Mouse (Mus musculus) MEL (cell line): ENCODE data around the gene G430095P16Rik. TPM values are rescaled to one million over a fixed set of nuclear protein-coding genes. Genes with fewer than 3 reads are reported as not detected.

Source experiments
- DNase-seq: peaks from one replicate; pipeline ENCODE4 v3.0.0; 2011; ENCODE audit warnings: low read depth, low spot score
- H3K27ac ChIP-seq: 2 replicates; pipeline ENCODE4 v1.5.1; 2012; ENCODE audit warnings: low read depth, mild to moderate bottlenecking, control low read depth, low read length, moderate library complexity; ENCODE audit not compliant: control insufficient read depth
- H3K27me3 ChIP-seq, 2 experiments: fragments of 150-350 bp in 1 of 2; sonication (generic) in 1 of 2; 2 replicates each; pipeline ENCODE4 v1.6.1; 2012; ENCODE audit warnings: low read length in 2 of 2, mild to moderate bottlenecking in 2 of 2, improper control_type of control experiment in 1 of 2, moderate library complexity in 1 of 2; ENCODE audit not compliant: insufficient read depth in 2 of 2, control insufficient read depth in 1 of 2
- H3K36me3 ChIP-seq, 2 experiments: 2 replicates each; pipeline ENCODE4 v1.6.1; 2012 to 2014; ENCODE audit warnings: low read length in 2 of 2, improper control_type of control experiment in 1 of 2, inconsistent platforms in 1 of 2, mild to moderate bottlenecking in 1 of 2; ENCODE audit not compliant: insufficient read depth in 2 of 2, control insufficient read depth in 1 of 2
- H3K4me1 ChIP-seq, 2 experiments: fragments of 150-350 bp in 1 of 2; sonication (generic) in 1 of 2; 2 replicates each; pipeline ENCODE4 v1.6.1; 2012; ENCODE audit warnings: low read length in 2 of 2, improper control_type of control experiment in 1 of 2, mild to moderate bottlenecking in 1 of 2; ENCODE audit not compliant: insufficient read depth in 2 of 2, control insufficient read depth in 1 of 2
- H3K4me3 ChIP-seq, 2 experiments: fragments of 150-350 bp in 1 of 2; sonication (generic) in 1 of 2; 2 replicates each; pipeline ENCODE4 v1.5.1; 2012; ENCODE audit warnings: low read depth in 2 of 2, low read length in 2 of 2, mild to moderate bottlenecking in 2 of 2, moderate library complexity in 2 of 2, control low read depth in 1 of 2, improper control_type of control experiment in 1 of 2; ENCODE audit not compliant: control insufficient read depth in 1 of 2, insufficient read depth in 1 of 2
- H3K79me2 ChIP-seq: 2 replicates; pipeline ENCODE4 v1.6.1; 2012; ENCODE audit warnings: mild to moderate bottlenecking, low read length, moderate library complexity; ENCODE audit not compliant: control insufficient read depth, poor library complexity, insufficient read depth
- H3K9ac ChIP-seq: 2 replicates; pipeline ENCODE4 v1.6.1; 2012; ENCODE audit warnings: low read depth, mild to moderate bottlenecking, control low read depth, low read length, moderate library complexity; ENCODE audit not compliant: control insufficient read depth, poor library complexity, severe bottlenecking
- H3K9me3 ChIP-seq: fragments of 150-350 bp; sonication (generic); replicated peaks from 2 replicates; pipeline ENCODE4 v1.6.1; 2012; ENCODE audit warnings: mild to moderate bottlenecking, low read length, improper control_type of control experiment, moderate library complexity; ENCODE audit not compliant: insufficient read depth
- CHD1 ChIP-seq: IDR thresholded peaks from 2 replicates; pipeline ENCODE4 v1.6.1; 2012; ENCODE audit warnings: low read depth, mild to moderate bottlenecking, inconsistent platforms, low read length, improper control_type of control experiment
- CTCF ChIP-seq, 3 experiments: IDR thresholded peaks in 2 of 3; conservative IDR thresholded peaks in 1 of 3; 2 replicates each; pipeline ENCODE4 v1.5.1; 2011 to 2012; ENCODE audit warnings: low read length in 3 of 3, low read depth in 2 of 3, mild to moderate bottlenecking in 2 of 3, improper control_type of control experiment in 1 of 3, inconsistent platforms in 1 of 3, mixed read lengths in 1 of 3, moderate library complexity in 1 of 3; ENCODE audit not compliant: control insufficient read depth in 1 of 3, insufficient read depth in 1 of 3, poor library complexity in 1 of 3, severe bottlenecking in 1 of 3
- E2F4 ChIP-seq: IDR thresholded peaks from 2 replicates; pipeline ENCODE4 v1.6.1; 2011; ENCODE audit warnings: low read depth, low read length, improper control_type of control experiment, borderline replicate concordance
- EP300 ChIP-seq, 2 experiments: IDR thresholded peaks; 2 replicates each; pipeline ENCODE4 v1.6.1; 2011; ENCODE audit warnings: improper control_type of control experiment in 2 of 2, low read length in 2 of 2, low read depth in 1 of 2, mild to moderate bottlenecking in 1 of 2
- GABPA ChIP-seq: IDR thresholded peaks from 2 replicates; pipeline ENCODE4 v1.6.1; 2012; ENCODE audit warnings: low read depth, mild to moderate bottlenecking, inconsistent platforms, low read length, improper control_type of control experiment, moderate library complexity
- JUND ChIP-seq: IDR thresholded peaks from 2 replicates; pipeline ENCODE4 v1.6.1; 2011; ENCODE audit warnings: low read depth, mild to moderate bottlenecking, improper control_type of control experiment, low read length
- MXI1 ChIP-seq: IDR thresholded peaks from 2 replicates; pipeline ENCODE4 v1.6.1; 2011; ENCODE audit warnings: mild to moderate bottlenecking, low read depth, low read length, improper control_type of control experiment
- MYB ChIP-seq: IDR thresholded peaks from 2 replicates; pipeline ENCODE4 v1.6.1; 2011; ENCODE audit warnings: mild to moderate bottlenecking, low read depth, low read length, improper control_type of control experiment
- NELFE ChIP-seq: IDR thresholded peaks from 2 replicates; pipeline ENCODE4 v1.6.1; 2011; ENCODE audit warnings: low read depth, low read length, improper control_type of control experiment
- POLR2A ChIP-seq, 2 experiments: IDR thresholded peaks; 2 replicates each; pipeline ENCODE4 v1.6.1; 2011 to 2012; ENCODE audit warnings: low read length in 2 of 2, mild to moderate bottlenecking in 2 of 2, control low read depth in 1 of 2, improper control_type of control experiment in 1 of 2, low read depth in 1 of 2, moderate library complexity in 1 of 2; ENCODE audit not compliant: control insufficient read depth in 1 of 2, insufficient read depth in 1 of 2, poor library complexity in 1 of 2
- POLR2AphosphoS2 ChIP-seq: IDR thresholded peaks from 2 replicates; pipeline ENCODE4 v1.6.1; 2011; ENCODE audit warnings: low read length, improper control_type of control experiment
- POLR2AphosphoS5 ChIP-seq: IDR thresholded peaks from 2 replicates; pipeline ENCODE4 v1.6.1; 2012; ENCODE audit warnings: low read depth, borderline replicate concordance, mild to moderate bottlenecking, inconsistent platforms, low read length, moderate library complexity, mixed read lengths
- RAD21 ChIP-seq: IDR thresholded peaks from 2 replicates; pipeline ENCODE4 v1.6.1; 2011; ENCODE audit warnings: mild to moderate bottlenecking, low read depth, low read length, improper control_type of control experiment
- SIN3A ChIP-seq: IDR thresholded peaks from 2 replicates; pipeline ENCODE4 v1.6.1; 2012; ENCODE audit warnings: low read length, improper control_type of control experiment, inconsistent platforms
- SMC3 ChIP-seq: IDR thresholded peaks from 2 replicates; pipeline ENCODE4 v1.6.1; 2011; ENCODE audit warnings: low read depth, low read length, improper control_type of control experiment
- TAL1 ChIP-seq: IDR thresholded peaks from 2 replicates; pipeline ENCODE4 v1.6.1; 2012; ENCODE audit warnings: mild to moderate bottlenecking, inconsistent platforms, low read length, moderate library complexity, mixed read lengths
- TBP ChIP-seq: IDR thresholded peaks from 2 replicates; pipeline ENCODE4 v1.8.0; 2011; ENCODE audit warnings: low read depth, low read length, improper control_type of control experiment
- TCF12 ChIP-seq: IDR thresholded peaks from 2 replicates; pipeline ENCODE4 v1.6.1; 2014; ENCODE audit warnings: low read depth, mild to moderate bottlenecking, inconsistent platforms, low read length, improper control_type of control experiment, moderate library complexity
- USF1 ChIP-seq: IDR thresholded peaks from 2 replicates; pipeline ENCODE4 v1.6.1; 2014; ENCODE audit warnings: low read depth, mild to moderate bottlenecking, inconsistent platforms, low read length, improper control_type of control experiment, moderate library complexity
- ZC3H11A ChIP-seq: IDR thresholded peaks from 2 replicates; pipeline ENCODE4 v1.6.1; 2012; ENCODE audit warnings: low read depth, mild to moderate bottlenecking, inconsistent platforms, low read length, improper control_type of control experiment
- ZNF384 ChIP-seq: IDR thresholded peaks from 2 replicates; pipeline ENCODE4 v1.6.1; 2012; ENCODE audit warnings: low read depth, mild to moderate bottlenecking, inconsistent platforms, low read length, improper control_type of control experiment
- polyA plus RNA-seq, 2 experiments: library from polyadenylated mRNA; stranded (reverse) in 1 of 2; unstranded in 1 of 2; fragments of >175 nt in 1 of 2; fragments of >200 nt in 1 of 2; gene quantifications; 2 replicates each; pipeline versions ENCODE4 v1.2.1 to v1.2.4; 2012; ENCODE audit warnings: low replicate concordance in 2 of 2, low read depth in 1 of 2; ENCODE audit not compliant: insufficient read length in 2 of 2, insufficient read depth in 1 of 2, missing spikeins in 1 of 2
- total RNA-seq: library from RNA; depleted of rRNA; stranded (reverse); fragments of 300-350 nt; gene quantifications from 2 replicates; pipeline ENCODE4 v1.2.3, GENCODE M21; 2012

G430095P16Rik gene
- total and polyA plus RNA-seq, 3 experiments: 5.6 to 17.1 TPM; not detected in 1

- Histone ChIP-seq H3K4me3 (no peak overlapping the region), H3K9me3 (no peaks in the 10 kb centered on the region), H3K4me1 (no peaks in the 10 kb centered on the region), H3K9ac (no peak overlapping the region), H3K36me3 (peaks cover 0 to 5% of the 10 kb centered on the region in 2 experiments; a peak in 2 of 4 replicates), H3K27ac (no peak overlapping the region), H3K79me2 (no peaks in the 10 kb centered on the region), H3K27me3 (no peaks in the 10 kb centered on the region)
- no peak for DNase-seq
- TF ChIP-seq NELFE (no peak), POLR2AphosphoS5 (no peak), MYB (no peak), GABPA (no peak), MXI1 (no peak), RAD21 (no peak), EP300 (IDR thresholded peaks at IDR 0.05; ENCODE audit: low read depth in 1 of 2, low read length in 2 of 2) (no peak), JUND (no peak), ZNF384 (no peak), TCF12 (no peak), E2F4 (no peak)
Measured at GRCm38 (mm10) chr8:84757501-84757900, 34.7 kb downstream of the G430095P16Rik start.

- peaks cover 0 to 5% of the 10 kb centered on the region in 2 experiments; a peak in 2 of 4 replicates for H3K36me3 ChIP-seq
Measured at GRCm38 (mm10) chr8:84758308-84758707, 35.5 kb downstream of the G430095P16Rik start.

GRCm38 (mm10) chr8:84759126-84759525 lies 36.3 kb downstream of the G430095P16Rik start:
- no peaks in the 10 kb centered on the region for H3K27me3 ChIP-seq

More at GRCm38 (mm10) chr8:84758308-84758707, 35.5 kb downstream of the G430095P16Rik start:
- H3K9ac ChIP-seq: no peak overlapping the region
- no peaks in the 10 kb centered on the region for H3K79me2 ChIP-seq
- DNase-seq: no peak
- H3K27ac ChIP-seq: no peak overlapping the region
- no peaks in the 10 kb centered on the region for H3K4me1 ChIP-seq
- no peak overlapping the region for H3K4me3 ChIP-seq
- H3K9me3 ChIP-seq: no peaks in the 10 kb centered on the region
- TF ChIP-seq POLR2AphosphoS5 (no peak), JUND (no peak), USF1 (no peak), TBP (no peak), TAL1 (no peak), POLR2A (IDR thresholded peaks at IDR 0.05; ENCODE audit: control insufficient read depth in 1 of 2, insufficient read depth in 1 of 2, low read depth in 1 of 2, low read length in 2 of 2, poor library complexity in 1 of 2) (no peak)
- no peaks in the 10 kb centered on the region for H3K27me3 ChIP-seq

More at GRCm38 (mm10) chr8:84759126-84759525, 36.3 kb downstream of the G430095P16Rik start:
- Histone ChIP-seq H3K9me3 (no peaks in the 10 kb centered on the region), H3K36me3 (peaks cover 0 to 8% of the 10 kb centered on the region in 2 experiments; a peak in 2 of 4 replicates), H3K27ac (no peak overlapping the region), H3K4me1 (no peaks in the 10 kb centered on the region), H3K4me3 (no peak overlapping the region), H3K79me2 (no peaks in the 10 kb centered on the region), H3K9ac (no peak overlapping the region)
- no peak for TF ChIP-seq SIN3A
- no peak for TF ChIP-seq ZC3H11A
- no peak for TF ChIP-seq CHD1
- no peak for TF ChIP-seq POLR2AphosphoS2
- TF ChIP-seq CTCF (IDR thresholded peaks at IDR 0.05 in 2 of 3, conservative IDR thresholded peaks at IDR 0.05 in 1 of 3; ENCODE audit: control insufficient read depth in 1 of 3, insufficient read depth in 1 of 3, low read depth in 2 of 3, low read length in 3 of 3, poor library complexity in 1 of 3, severe bottlenecking in 1 of 3): peak; percentile 49
- TF ChIP-seq SMC3: peak; percentile 19
- peak; percentile 22 for DNase-seq
